Mouse (Mus musculus): ENCODE data around the gene Txn1. TPM values are rescaled to one million over a fixed set of nuclear protein-coding genes. Genes with fewer than 3 reads are reported as not detected.

Txn1 gene
- polyA plus RNA-seq (2014; fragmentation: Nextera tagmentation; extraction: Ambion mirVana): 272 and 294 TPM in 2 replicates

DNA sequence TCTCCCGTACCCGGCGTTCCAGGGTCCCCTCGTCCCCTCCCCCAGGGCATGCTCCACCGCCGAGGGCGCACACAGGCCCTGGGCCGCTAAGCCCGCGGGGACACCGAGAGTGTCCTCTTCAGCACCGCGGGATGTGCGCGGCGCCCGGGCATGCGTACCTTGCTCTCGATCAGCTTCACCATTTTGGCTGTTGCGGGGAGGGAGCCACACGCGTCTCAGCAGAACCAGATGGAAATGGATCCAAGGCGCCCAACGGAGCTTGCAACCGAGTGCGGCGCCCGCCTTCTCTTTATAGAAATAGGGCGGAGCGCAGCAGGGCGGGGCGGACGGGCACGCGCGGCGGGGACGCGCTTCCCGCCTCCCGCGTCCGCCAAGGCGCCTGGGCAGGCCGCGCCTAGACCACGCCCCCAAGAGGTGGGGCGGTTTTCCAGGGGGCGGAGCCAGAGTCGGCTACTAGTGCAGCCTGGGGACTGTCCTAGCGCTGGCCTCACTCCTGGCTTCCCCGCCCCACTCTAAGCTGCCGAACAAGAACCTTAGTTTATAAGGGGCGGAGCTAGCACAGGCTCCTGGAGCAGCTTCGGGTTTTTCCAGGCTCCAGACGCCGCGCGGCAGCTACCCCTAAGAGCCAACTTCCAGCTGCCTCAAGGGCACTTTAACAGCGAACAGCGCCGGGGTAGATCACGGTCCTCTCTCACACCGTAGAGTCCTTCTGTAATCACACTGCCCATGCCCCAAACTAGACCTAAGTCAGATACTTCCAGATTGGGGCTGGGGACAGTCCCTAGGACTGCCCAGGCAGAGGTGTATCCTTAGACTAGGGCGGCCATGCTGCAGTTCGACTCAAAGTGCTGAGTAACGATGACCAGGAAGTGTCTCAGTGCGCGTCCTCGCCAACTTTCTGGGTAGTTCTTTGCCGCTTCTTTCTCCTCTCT is at the start of gene Txn1:
Gene Txn1 (minus strand): TSS at position 383 of the 932 bp plus-strand sequence.
- Histone ChIP-seq H3K27me3 (ENCODE audit: control insufficient read depth, insufficient read depth, low read length) (no peaks in the 10 kb centered on the region), H3K27ac (ENCODE audit: low read depth, low read length) (peak within 1 kb of the TSS; percentile 85), H3K9ac (replicated peaks; ENCODE audit: low read depth, low read length) (peak within 1 kb of the TSS; percentile 90), H3K4me2 (ENCODE audit: low read depth, low read length) (peak within 1 kb of the TSS; percentile 81), H3K4me1 (ENCODE audit: control insufficient read depth, insufficient read depth, low read length) (peaks cover 20% of the 10 kb centered on the region), H3K9me3 (ENCODE audit: control insufficient read depth, low read length) (no peaks in the 10 kb centered on the region), H3K4me3 (ENCODE audit: low read depth, low read length) (peak within 1 kb of the TSS; percentile 68), H3K36me3 (ENCODE audit: control insufficient read depth, insufficient read depth, low read length) (no peaks in the 10 kb centered on the region; the same call in 1 of the 2 replicates)
- 0% methylated on average over 68 of the region's 71 CpGs for WGBS
- peak; percentile 97 for ATAC-seq (ENCODE audit: low read depth)

DNA sequence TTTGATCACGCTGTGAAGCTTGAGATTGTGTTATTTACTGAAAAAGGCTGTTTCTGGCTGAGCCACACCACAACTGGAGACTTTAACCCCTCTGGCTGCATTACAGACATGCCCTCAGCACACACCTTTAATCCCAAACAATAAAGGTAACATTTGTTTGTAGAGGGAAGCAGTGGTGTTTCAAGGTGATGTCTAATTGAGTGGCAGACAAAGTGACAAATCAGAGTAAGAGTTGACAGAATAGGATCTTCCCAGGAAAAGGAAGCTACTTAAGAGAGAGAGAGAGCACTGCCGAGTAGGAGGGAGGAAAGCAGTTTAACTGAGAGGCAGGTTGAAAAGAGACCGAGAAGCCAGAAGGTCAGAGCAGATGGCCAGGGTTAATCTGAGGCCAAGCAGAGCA is 47.3 kb upstream of the Txn1 start:
- no peaks in the 10 kb centered on the region for H3K27me3 ChIP-seq (ENCODE audit: control insufficient read depth, insufficient read depth, low read length)
- no peak for ATAC-seq (ENCODE audit: low read depth)
- no peaks in the 10 kb centered on the region for H3K9me3 ChIP-seq (ENCODE audit: control insufficient read depth, low read length)
- no peak overlapping the region for H3K4me2 ChIP-seq (ENCODE audit: low read depth, low read length)
- H3K4me3 ChIP-seq (ENCODE audit: low read depth, low read length): no peak overlapping the region
- WGBS: 59% methylated on average over 3 of the region's 3 CpGs
- no peaks in the 10 kb centered on the region for H3K4me1 ChIP-seq (ENCODE audit: control insufficient read depth, insufficient read depth, low read length)
- H3K36me3 ChIP-seq (ENCODE audit: control insufficient read depth, insufficient read depth, low read length): no peaks in the 10 kb centered on the region
- no peak overlapping the region for H3K27ac ChIP-seq (ENCODE audit: low read depth, low read length)
- no peak overlapping the region for H3K9ac ChIP-seq (replicated peaks; ENCODE audit: low read depth, low read length)

DNA sequence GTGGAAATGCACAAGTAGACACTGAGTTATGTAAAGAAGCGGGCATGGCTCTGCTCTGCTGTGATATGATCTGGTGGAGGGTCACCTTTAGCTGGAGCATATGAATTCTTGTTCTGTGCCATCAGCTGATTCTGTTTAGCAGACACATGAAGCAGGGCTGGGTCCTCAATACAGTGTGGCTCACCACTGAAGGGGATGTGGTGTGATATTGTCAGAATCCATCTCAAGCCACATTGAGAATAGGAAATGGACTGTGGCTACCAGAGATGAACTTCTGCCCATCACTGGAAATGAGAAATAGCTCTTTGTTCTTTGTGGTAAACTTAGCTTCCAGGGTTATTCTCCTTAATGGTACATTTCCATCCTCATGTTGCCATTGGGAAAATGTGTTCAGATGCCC is 35.2 kb upstream of the Txn1 start:
- WGBS: 91% methylated on average over 1 of the region's 1 CpGs
- no peaks in the 10 kb centered on the region for H3K4me1 ChIP-seq (ENCODE audit: control insufficient read depth, insufficient read depth, low read length)
- no peak overlapping the region for H3K27ac ChIP-seq (ENCODE audit: low read depth, low read length)
- H3K27me3 ChIP-seq (ENCODE audit: control insufficient read depth, insufficient read depth, low read length): no peaks in the 10 kb centered on the region
- no peaks in the 10 kb centered on the region for H3K9me3 ChIP-seq (ENCODE audit: control insufficient read depth, low read length)
- H3K36me3 ChIP-seq (ENCODE audit: control insufficient read depth, insufficient read depth, low read length): no peaks in the 10 kb centered on the region
- H3K4me3 ChIP-seq (ENCODE audit: low read depth, low read length): no peak overlapping the region
- H3K4me2 ChIP-seq (ENCODE audit: low read depth, low read length): no peak overlapping the region
- no peak for ATAC-seq (ENCODE audit: low read depth)
- H3K9ac ChIP-seq (replicated peaks; ENCODE audit: low read depth, low read length): no peak overlapping the region

DNA sequence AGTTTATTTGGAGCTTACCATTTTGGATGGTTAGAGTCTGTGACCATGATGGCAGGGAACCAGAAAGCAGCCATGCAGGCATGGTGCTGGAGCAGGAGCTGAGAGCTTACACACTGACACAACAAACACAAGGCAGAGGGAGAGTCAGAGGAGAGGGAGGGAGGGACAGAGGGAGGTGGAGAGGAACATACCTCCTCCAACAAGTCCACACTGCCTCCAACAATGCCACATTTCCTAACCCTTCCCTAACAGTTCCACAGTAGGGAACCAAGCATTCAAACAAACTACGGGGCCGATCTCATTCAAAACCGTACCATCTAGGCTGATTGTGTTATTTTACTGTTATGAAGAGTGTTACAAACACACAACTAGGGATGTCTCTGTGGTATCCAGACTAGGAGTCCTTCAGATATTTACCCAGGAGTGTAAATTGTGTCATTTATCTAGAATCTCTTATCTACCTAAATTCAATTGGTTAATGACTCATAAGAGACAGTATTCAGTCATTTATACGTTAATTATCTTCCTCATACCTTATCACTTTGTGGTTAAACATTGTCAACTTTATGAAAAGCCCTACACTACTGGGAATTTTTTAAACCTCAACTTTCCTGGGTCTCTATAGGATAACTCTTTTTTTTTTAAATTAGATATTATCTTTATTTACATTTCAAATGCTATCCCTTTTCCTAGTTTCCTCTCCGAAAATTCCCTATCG is 18.3 kb upstream of the Txn1 start:
- no peaks in the 10 kb centered on the region for H3K36me3 ChIP-seq (ENCODE audit: control insufficient read depth, insufficient read depth, low read length)
- no peaks in the 10 kb centered on the region for H3K4me1 ChIP-seq (ENCODE audit: control insufficient read depth, insufficient read depth, low read length)

DNA sequence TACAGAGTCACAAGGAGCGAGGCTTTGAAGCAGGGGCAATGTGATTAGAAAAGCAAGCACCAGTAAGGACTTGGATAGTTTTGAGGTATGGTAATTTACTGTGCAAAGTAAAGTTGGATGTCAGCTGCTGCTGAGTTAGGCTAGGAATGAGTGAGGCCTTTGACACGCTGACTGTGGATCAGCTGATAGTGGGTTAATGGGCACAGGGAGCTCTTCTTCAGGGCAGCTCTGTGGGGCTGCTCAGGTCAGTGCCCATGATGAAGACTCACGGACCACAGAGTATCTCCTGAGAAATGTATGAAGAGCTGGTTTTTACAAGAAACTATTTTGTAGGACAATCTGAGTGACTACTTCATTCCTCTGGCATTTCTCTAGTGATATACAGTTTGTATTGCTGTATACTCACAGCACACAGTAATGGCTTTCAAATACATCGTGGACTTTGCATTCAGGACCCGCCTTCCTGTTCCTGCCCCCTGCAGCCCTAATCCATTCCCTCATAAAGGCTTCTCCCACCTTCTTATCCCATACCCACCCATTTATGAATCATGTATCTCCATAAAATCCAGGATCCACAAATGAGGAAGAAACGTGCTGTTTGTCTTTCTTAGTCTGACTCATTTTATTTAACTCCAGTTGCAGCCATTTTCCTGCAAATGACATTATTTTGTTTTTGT is 17.5 kb upstream of the Txn1 start:
- WGBS: 82% methylated on average over 6 of the region's 6 CpGs
- H3K36me3 ChIP-seq (ENCODE audit: control insufficient read depth, insufficient read depth, low read length): no peaks in the 10 kb centered on the region
- H3K4me2 ChIP-seq (ENCODE audit: low read depth, low read length): no peak overlapping the region
- no peaks in the 10 kb centered on the region for H3K9me3 ChIP-seq (ENCODE audit: control insufficient read depth, low read length)
- ATAC-seq (ENCODE audit: low read depth): no peak
- no peak overlapping the region for H3K4me3 ChIP-seq (ENCODE audit: low read depth, low read length)
- no peaks in the 10 kb centered on the region for H3K4me1 ChIP-seq (ENCODE audit: control insufficient read depth, insufficient read depth, low read length)
- H3K9ac ChIP-seq (replicated peaks; ENCODE audit: low read depth, low read length): no peak overlapping the region
- no peak overlapping the region for H3K27ac ChIP-seq (ENCODE audit: low read depth, low read length)
- no peaks in the 10 kb centered on the region for H3K27me3 ChIP-seq (ENCODE audit: control insufficient read depth, insufficient read depth, low read length)

More for the DNA sequence above, 18.3 kb upstream of the Txn1 start:
- ATAC-seq (ENCODE audit: low read depth): no peak
- 93% methylated on average over 6 of the region's 6 CpGs for WGBS
- Histone ChIP-seq H3K27ac (ENCODE audit: low read depth, low read length) (no peak overlapping the region), H3K9ac (replicated peaks; ENCODE audit: low read depth, low read length) (no peak overlapping the region), H3K4me2 (ENCODE audit: low read depth, low read length) (no peak overlapping the region), H3K4me3 (ENCODE audit: low read depth, low read length) (no peak overlapping the region), H3K9me3 (ENCODE audit: control insufficient read depth, low read length) (no peaks in the 10 kb centered on the region), H3K27me3 (ENCODE audit: control insufficient read depth, insufficient read depth, low read length) (no peaks in the 10 kb centered on the region)

DNA sequence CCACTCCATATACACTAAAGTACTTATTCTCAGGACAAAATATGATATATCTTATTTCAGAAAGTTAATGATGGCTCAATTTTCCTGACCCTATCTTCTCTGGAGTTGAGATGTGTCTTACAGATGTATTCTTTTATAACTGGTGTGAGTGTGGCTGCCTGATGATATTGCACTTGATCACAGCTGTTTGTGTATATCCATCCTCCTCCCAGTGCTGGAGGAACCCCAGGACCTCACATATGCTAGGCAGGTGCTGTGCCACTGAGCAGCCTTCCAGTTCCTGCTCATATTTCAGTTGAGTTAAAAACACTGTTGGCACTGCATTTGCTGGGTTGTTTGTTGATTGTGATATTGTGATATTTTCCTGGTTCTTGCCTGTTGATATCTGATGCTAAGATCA is 14.1 kb upstream of the Txn1 start:
- no peaks in the 10 kb centered on the region for H3K9me3 ChIP-seq (ENCODE audit: control insufficient read depth, low read length)
- no peak overlapping the region for H3K27ac ChIP-seq (ENCODE audit: low read depth, low read length)
- no peak overlapping the region for H3K4me2 ChIP-seq (ENCODE audit: low read depth, low read length)
- H3K4me1 ChIP-seq (ENCODE audit: control insufficient read depth, insufficient read depth, low read length): no peaks in the 10 kb centered on the region
- H3K4me3 ChIP-seq (ENCODE audit: low read depth, low read length): no peak overlapping the region
- H3K27me3 ChIP-seq (ENCODE audit: control insufficient read depth, insufficient read depth, low read length): no peaks in the 10 kb centered on the region
- H3K36me3 ChIP-seq (ENCODE audit: control insufficient read depth, insufficient read depth, low read length): no peaks in the 10 kb centered on the region
- no peak for ATAC-seq (ENCODE audit: low read depth)
- H3K9ac ChIP-seq (replicated peaks; ENCODE audit: low read depth, low read length): no peak overlapping the region

DNA sequence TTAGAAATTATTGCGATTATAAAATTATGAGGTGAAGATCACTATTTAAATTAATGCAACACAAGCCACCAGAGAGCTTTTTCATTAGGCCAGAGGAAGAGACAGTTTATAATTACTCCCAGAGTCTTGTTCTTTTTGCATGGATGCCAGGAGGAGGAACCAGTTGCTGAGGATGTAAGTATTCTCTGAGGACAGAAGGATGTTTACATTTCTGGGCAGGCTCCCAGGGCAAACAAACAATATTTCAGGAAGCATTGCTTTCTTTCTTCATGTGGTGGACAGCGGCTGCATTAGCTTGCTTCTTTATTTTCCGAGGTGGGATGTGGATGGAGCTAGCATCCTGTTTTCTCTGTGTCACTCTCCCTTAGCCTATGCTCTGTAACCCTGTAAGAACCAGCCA is 11.0 kb upstream of the Txn1 start:
- WGBS: 72% methylated on average over 3 of the region's 3 CpGs
- Histone ChIP-seq H3K9me3 (ENCODE audit: control insufficient read depth, low read length) (no peaks in the 10 kb centered on the region), H3K4me2 (ENCODE audit: low read depth, low read length) (no peak overlapping the region), H3K27ac (ENCODE audit: low read depth, low read length) (no peak overlapping the region), H3K4me3 (ENCODE audit: low read depth, low read length) (no peak overlapping the region), H3K27me3 (ENCODE audit: control insufficient read depth, insufficient read depth, low read length) (no peaks in the 10 kb centered on the region), H3K36me3 (ENCODE audit: control insufficient read depth, insufficient read depth, low read length) (no peaks in the 10 kb centered on the region), H3K9ac (replicated peaks; ENCODE audit: low read depth, low read length) (no peak overlapping the region), H3K4me1 (ENCODE audit: control insufficient read depth, insufficient read depth, low read length) (no peaks in the 10 kb centered on the region)
- no peak for ATAC-seq (ENCODE audit: low read depth)

DNA sequence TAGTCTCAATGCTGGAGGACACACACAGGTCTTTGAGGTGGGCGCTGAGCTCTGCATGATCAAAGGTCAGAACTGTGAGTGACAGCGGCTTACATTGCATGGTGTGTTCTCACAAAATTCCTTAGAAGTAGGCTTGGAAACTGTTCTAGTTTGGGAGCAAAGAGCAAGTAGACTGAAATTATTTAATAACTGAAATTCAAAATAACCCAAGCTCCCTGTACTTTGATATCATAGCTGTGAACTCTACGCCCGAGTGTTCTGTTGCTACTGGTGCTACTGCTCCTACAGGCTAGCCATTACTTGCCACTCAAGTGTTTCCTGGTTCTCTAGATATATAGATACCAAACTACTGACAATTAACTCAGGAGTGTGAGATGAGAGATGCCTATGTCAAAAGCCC is 9.3 kb upstream of the Txn1 start:
- no peaks in the 10 kb centered on the region for H3K36me3 ChIP-seq (ENCODE audit: control insufficient read depth, insufficient read depth, low read length)
- ATAC-seq (ENCODE audit: low read depth): no peak
- no peaks in the 10 kb centered on the region for H3K9me3 ChIP-seq (ENCODE audit: control insufficient read depth, low read length)
- no peak overlapping the region for H3K4me2 ChIP-seq (ENCODE audit: low read depth, low read length)
- no peak overlapping the region for H3K4me3 ChIP-seq (ENCODE audit: low read depth, low read length)
- H3K27ac ChIP-seq (ENCODE audit: low read depth, low read length): no peak overlapping the region
- H3K27me3 ChIP-seq (ENCODE audit: control insufficient read depth, insufficient read depth, low read length): no peaks in the 10 kb centered on the region
- H3K9ac ChIP-seq (replicated peaks; ENCODE audit: low read depth, low read length): no peak overlapping the region
- 96% methylated on average over 4 of the region's 4 CpGs for WGBS
- H3K4me1 ChIP-seq (ENCODE audit: control insufficient read depth, insufficient read depth, low read length): no peaks in the 10 kb centered on the region

DNA sequence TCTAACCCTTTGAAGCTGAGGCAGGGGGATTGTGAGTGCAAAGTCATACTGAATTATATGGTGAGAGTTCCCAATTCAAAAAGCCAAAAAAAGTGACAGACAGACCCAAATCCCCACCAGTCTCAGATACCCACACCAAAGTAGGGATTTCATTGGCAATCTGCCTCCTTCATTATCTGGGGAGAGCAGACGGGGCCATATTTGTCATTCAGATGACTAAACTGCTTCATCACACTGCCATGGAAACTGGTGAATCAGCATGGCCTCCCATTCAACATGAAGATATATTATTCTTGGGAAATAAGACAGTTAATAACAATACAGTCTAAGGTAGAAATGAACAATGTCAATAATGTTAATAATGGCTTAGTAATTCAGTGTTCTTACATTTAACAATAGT is 7.9 kb upstream of the Txn1 start:
- H3K36me3 ChIP-seq (ENCODE audit: control insufficient read depth, insufficient read depth, low read length): no peaks in the 10 kb centered on the region
- no peak overlapping the region for H3K27ac ChIP-seq (ENCODE audit: low read depth, low read length)
- no peak for ATAC-seq (ENCODE audit: low read depth)
- H3K27me3 ChIP-seq (ENCODE audit: control insufficient read depth, insufficient read depth, low read length): no peaks in the 10 kb centered on the region
- H3K4me2 ChIP-seq (ENCODE audit: low read depth, low read length): no peak overlapping the region
- no peaks in the 10 kb centered on the region for H3K4me1 ChIP-seq (ENCODE audit: control insufficient read depth, insufficient read depth, low read length)
- WGBS: 15% methylated on average over 1 of the region's 1 CpGs
- no peak overlapping the region for H3K9ac ChIP-seq (replicated peaks; ENCODE audit: low read depth, low read length)
- H3K9me3 ChIP-seq (ENCODE audit: control insufficient read depth, low read length): no peaks in the 10 kb centered on the region
- H3K4me3 ChIP-seq (ENCODE audit: low read depth, low read length): no peak overlapping the region

Measured in neural tube, embryonic 14.5 days (tissue).